Mouse (Mus musculus): Measurements from ENCODE around the gene Ghsr. TPM values are rescaled to one million over a fixed set of nuclear protein-coding genes. Genes with fewer than 3 reads are reported as not detected.

The Ghsr gene
- polyA plus RNA-seq, 1 experiment from 2014 or later, result 0.05 TPM

DNA sequence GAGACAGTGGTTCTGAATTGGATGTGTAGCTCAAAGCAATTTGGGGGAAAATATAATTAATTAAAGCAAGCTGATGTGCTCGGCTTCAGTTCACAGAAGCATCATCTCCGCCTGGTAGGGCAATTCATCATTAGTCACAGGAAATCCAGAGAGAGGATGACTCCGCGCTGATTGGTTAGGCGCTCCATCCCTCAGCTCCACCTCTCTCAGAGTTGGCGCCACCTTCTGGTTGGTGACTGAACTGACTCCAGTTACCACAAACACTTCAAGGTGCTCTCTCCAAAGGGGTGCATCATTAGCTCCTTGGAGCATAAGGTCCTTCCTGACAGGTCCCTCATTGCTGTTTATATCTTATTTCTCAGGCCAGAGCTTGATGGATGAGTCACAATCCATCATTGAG lies 25.6 kb upstream of the Ghsr start:
- H3K4me3 ChIP-seq (ENCODE audit: low read length), result no peak overlapping the region
- WGBS, result 52% methylated on average over 6 of the region's 6 CpGs
- H3K9ac ChIP-seq (ENCODE audit: low read depth, low read length), result no peak overlapping the region
- no peaks in the 10 kb centered on the region for H3K27me3 ChIP-seq (ENCODE audit: control insufficient read depth, insufficient read depth, low read length)
- no peaks in the 10 kb centered on the region for H3K9me3 ChIP-seq (ENCODE audit: control insufficient read depth, low read length)
- H3K4me1 ChIP-seq (ENCODE audit: control insufficient read depth, insufficient read depth, low read length), result no peaks in the 10 kb centered on the region
- H3K27ac ChIP-seq (ENCODE audit: low read depth, low read length), result no peak overlapping the region
- no peaks in the 10 kb centered on the region for H3K36me3 ChIP-seq (ENCODE audit: control insufficient read depth, insufficient read depth, low read length)
- ATAC-seq (ENCODE audit: low FRiP score, low TSS enrichment), result no peak
- no peak overlapping the region for H3K4me2 ChIP-seq (replicated peaks; ENCODE audit: low read depth, low read length)

DNA sequence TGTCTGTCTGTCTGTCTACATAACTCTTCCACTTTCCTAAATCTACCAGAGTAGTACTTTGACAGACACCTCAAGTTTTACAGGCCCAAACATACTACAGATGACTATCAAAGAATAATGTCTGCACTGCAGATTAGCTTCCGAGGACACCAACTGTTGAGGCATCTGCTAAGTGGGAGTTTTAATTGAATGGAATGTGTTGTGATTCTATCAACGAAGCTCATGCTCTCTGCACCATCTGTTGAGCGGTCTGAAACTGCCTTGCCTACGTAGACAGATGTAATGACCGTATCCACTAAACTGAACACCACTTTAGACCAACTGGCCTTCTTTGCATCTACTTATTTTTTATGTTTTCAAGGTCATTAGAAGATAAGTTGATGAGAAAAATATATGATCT lies 22.7 kb upstream of the Ghsr start:
- no peak for ATAC-seq (ENCODE audit: low FRiP score, low TSS enrichment)
- Histone ChIP-seq H3K9me3 (ENCODE audit: control insufficient read depth, low read length) (no peaks in the 10 kb centered on the region), H3K36me3 (ENCODE audit: control insufficient read depth, insufficient read depth, low read length) (no peaks in the 10 kb centered on the region), H3K27ac (ENCODE audit: low read depth, low read length) (no peak overlapping the region), H3K9ac (ENCODE audit: low read depth, low read length) (no peak overlapping the region), H3K4me2 (replicated peaks; ENCODE audit: low read depth, low read length) (no peak overlapping the region), H3K4me1 (ENCODE audit: control insufficient read depth, insufficient read depth, low read length) (no peaks in the 10 kb centered on the region), H3K27me3 (ENCODE audit: control insufficient read depth, insufficient read depth, low read length) (no peaks in the 10 kb centered on the region), H3K4me3 (ENCODE audit: low read length) (no peak overlapping the region)
- WGBS, result 74% methylated on average over 5 of the region's 5 CpGs

DNA sequence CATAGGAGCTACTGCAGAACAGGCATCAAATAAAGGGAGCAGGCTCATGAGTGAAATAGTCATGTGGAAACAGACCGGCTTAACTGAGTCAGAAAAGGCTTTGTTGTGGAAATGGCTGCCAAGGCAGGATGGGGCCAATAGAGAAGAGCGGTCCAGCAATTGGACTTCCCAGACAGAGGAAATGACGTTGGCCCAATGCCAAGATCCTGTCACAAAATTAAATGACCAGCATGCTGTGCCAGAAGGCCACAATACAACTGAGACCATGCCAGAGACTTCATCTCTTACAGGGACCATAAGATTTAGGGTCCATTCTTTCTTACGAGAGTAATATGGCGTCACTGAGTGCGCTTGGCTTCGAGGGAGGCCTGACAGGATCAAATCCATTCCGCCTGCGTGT lies 20.0 kb upstream of the Ghsr start:
- peak; percentile 60; the same call in 1 of the 2 replicates for ATAC-seq (ENCODE audit: low FRiP score, low TSS enrichment)
- no peak overlapping the region for H3K4me2 ChIP-seq (replicated peaks; ENCODE audit: low read depth, low read length)
- no peaks in the 10 kb centered on the region for H3K9me3 ChIP-seq (ENCODE audit: control insufficient read depth, low read length)
- no peak overlapping the region for H3K4me3 ChIP-seq (ENCODE audit: low read length)
- no peak overlapping the region for H3K9ac ChIP-seq (ENCODE audit: low read depth, low read length)
- no peaks in the 10 kb centered on the region for H3K36me3 ChIP-seq (ENCODE audit: control insufficient read depth, insufficient read depth, low read length)
- no peaks in the 10 kb centered on the region for H3K4me1 ChIP-seq (ENCODE audit: control insufficient read depth, insufficient read depth, low read length)
- no peak overlapping the region for H3K27ac ChIP-seq (ENCODE audit: low read depth, low read length)
- 52% methylated on average over 9 of the region's 9 CpGs for WGBS
- no peaks in the 10 kb centered on the region for H3K27me3 ChIP-seq (ENCODE audit: control insufficient read depth, insufficient read depth, low read length)

DNA sequence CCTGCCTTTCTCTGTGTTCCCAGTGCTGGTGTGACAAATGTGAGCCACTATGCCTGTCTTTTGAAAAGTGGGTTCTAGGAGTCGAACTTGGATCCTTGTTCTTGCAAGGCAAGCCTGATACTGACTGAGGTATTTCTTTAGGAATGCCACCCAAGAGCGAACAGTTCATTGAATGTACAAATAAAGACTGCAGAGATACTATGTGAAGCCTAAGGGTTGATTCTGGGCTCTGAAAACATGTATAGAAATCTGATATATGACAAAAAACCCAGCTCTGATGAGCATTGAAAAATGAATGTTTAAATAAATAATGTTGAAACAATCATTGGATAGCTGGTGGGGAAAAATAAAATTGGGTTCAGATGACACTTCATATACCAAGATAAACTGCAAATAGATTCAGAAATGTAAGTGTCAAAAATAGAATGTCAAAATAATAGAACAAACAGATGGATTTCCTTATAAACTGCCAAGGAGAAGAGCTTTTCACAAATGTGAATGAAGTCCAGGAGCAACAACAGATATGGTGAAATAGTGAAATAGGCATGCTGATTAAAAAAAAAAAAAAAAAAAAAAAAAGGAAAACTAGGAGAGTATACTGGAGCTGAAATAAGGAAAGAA lies 11.9 kb upstream of the Ghsr start:
- Histone ChIP-seq H3K4me2 (replicated peaks; ENCODE audit: low read depth, low read length) (no peak overlapping the region), H3K36me3 (ENCODE audit: control insufficient read depth, insufficient read depth, low read length) (no peaks in the 10 kb centered on the region), H3K27ac (ENCODE audit: low read depth, low read length) (no peak overlapping the region), H3K4me3 (ENCODE audit: low read length) (no peak overlapping the region), H3K9ac (ENCODE audit: low read depth, low read length) (no peak overlapping the region), H3K4me1 (ENCODE audit: control insufficient read depth, insufficient read depth, low read length) (no peaks in the 10 kb centered on the region), H3K9me3 (ENCODE audit: control insufficient read depth, low read length) (no peaks in the 10 kb centered on the region), H3K27me3 (ENCODE audit: control insufficient read depth, insufficient read depth, low read length) (no peaks in the 10 kb centered on the region)
- WGBS, result 87% methylated on average over 2 of the region's 2 CpGs
- no peak for ATAC-seq (ENCODE audit: low FRiP score, low TSS enrichment)

DNA sequence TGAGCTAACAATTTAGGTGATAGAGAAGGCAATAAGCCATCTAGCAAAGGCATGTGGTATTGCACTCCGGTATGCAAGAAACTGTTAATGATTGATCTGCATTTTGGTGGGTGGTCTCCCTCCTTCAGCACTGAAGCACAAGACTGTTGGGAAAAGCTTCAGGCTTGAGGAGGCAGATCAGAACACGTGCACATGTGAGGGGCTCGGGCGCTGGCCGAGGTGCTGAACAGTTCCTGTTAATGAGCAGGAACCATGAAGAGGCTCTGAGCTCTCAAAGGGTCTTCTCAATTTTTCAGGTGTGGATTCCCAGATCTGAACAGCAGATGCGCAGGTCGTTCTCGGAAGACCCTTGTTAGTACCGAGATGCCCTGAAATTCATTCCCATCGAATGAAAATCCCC lies 1.0 kb upstream of the Ghsr start:
- peaks cover 51% of the 10 kb centered on the region for H3K27me3 ChIP-seq (ENCODE audit: control insufficient read depth, insufficient read depth, low read length)
- H3K27ac ChIP-seq (ENCODE audit: low read depth, low read length), result no peak overlapping the region
- no peaks in the 10 kb centered on the region for H3K36me3 ChIP-seq (ENCODE audit: control insufficient read depth, insufficient read depth, low read length)
- H3K4me3 ChIP-seq (ENCODE audit: low read length), result no peak overlapping the region
- no peak overlapping the region for H3K4me2 ChIP-seq (replicated peaks; ENCODE audit: low read depth, low read length)
- H3K9ac ChIP-seq (ENCODE audit: low read depth, low read length), result no peak overlapping the region
- peak; percentile 69; the same call in 1 of the 2 replicates for ATAC-seq (ENCODE audit: low FRiP score, low TSS enrichment)
- no peaks in the 10 kb centered on the region for H3K9me3 ChIP-seq (ENCODE audit: control insufficient read depth, low read length)
- 1% methylated on average over 10 of the region's 10 CpGs for WGBS
- peaks cover 5% of the 10 kb centered on the region; the same call in 1 of the 2 replicates for H3K4me1 ChIP-seq (ENCODE audit: control insufficient read depth, insufficient read depth, low read length)

DNA sequence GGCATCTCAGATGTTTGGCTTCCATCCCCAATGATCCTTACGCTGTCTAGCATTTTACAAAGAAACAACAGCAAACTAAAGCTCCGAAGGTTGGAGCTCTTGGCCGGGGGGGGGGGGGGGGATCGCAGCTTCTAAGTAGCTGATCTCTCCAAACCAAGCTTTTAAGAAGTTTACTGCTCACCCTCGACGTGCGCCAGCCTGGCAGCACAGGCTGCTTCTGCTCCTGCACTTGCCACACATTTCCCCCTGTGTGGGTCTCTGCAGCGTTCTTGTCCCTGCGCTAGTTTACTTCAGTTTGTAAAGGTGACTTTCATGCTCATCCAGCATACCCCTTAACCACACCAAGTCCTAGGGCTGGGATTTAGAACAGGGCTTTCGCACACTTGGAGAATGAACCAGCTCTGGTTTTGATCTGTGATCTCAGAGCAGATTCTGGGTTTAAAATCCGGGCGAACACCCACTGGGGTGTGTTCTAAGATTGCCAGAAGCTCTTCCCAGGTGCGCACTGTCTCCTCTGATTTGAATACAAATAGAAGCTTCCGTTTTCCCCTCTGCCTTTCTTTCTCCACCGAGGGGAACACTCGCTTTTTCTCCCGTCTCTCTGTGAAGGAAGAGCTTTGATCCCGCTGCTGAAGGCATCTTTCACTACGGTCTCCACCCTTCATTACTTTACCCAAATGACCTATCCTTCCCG lies 422 bp upstream of the Ghsr start:
- H3K9ac ChIP-seq (ENCODE audit: low read depth, low read length), result no peak overlapping the region
- H3K4me1 ChIP-seq (ENCODE audit: control insufficient read depth, insufficient read depth, low read length), result peaks cover 5% of the 10 kb centered on the region; the same call in 1 of the 2 replicates
- no peak overlapping the region for H3K4me2 ChIP-seq (replicated peaks; ENCODE audit: low read depth, low read length)
- no peaks in the 10 kb centered on the region for H3K9me3 ChIP-seq (ENCODE audit: control insufficient read depth, low read length)
- ATAC-seq (ENCODE audit: low FRiP score, low TSS enrichment), result no peak
- H3K36me3 ChIP-seq (ENCODE audit: control insufficient read depth, insufficient read depth, low read length), result no peaks in the 10 kb centered on the region
- WGBS, result 4% methylated on average over 20 of the region's 20 CpGs
- peaks cover 51% of the 10 kb centered on the region for H3K27me3 ChIP-seq (ENCODE audit: control insufficient read depth, insufficient read depth, low read length)
- H3K4me3 ChIP-seq (ENCODE audit: low read length), result no peak overlapping the region
- H3K27ac ChIP-seq (ENCODE audit: low read depth, low read length), result no peak overlapping the region

DNA sequence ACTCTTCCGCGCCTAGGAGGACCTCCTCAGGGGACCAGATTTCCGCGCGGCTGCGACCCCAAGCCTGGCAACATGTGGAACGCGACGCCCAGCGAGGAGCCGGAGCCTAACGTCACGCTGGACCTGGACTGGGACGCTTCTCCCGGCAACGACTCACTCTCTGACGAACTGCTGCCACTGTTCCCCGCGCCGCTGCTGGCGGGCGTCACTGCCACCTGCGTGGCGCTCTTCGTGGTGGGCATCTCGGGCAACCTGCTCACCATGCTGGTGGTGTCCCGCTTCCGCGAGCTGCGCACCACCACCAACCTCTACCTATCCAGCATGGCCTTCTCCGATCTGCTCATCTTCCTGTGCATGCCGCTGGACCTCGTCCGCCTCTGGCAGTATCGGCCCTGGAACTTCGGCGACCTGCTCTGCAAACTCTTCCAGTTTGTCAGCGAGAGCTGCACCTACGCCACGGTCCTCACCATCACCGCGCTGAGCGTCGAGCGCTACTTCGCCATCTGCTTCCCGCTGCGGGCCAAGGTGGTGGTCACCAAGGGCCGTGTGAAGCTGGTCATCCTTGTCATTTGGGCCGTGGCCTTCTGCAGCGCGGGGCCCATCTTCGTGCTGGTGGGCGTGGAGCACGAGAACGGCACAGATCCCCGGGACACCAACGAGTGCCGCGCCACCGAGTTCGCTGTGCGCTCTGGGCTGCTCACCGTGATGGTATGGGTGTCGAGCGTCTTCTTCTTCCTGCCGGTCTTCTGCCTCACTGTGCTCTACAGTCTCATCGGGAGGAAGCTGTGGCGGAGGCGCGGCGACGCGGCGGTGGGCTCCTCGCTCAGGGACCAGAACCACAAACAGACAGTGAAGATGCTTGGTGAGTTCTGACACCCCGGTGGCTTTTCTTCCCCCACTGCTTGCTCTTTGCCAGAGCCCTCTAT lies 837 bp downstream of the Ghsr start:
- Histone ChIP-seq H3K27ac (ENCODE audit: low read depth, low read length) (no peak overlapping the region), H3K27me3 (ENCODE audit: control insufficient read depth, insufficient read depth, low read length) (peaks cover 51% of the 10 kb centered on the region), H3K9me3 (ENCODE audit: control insufficient read depth, low read length) (no peaks in the 10 kb centered on the region), H3K4me3 (ENCODE audit: low read length) (peak overlapping the region; percentile 27), H3K4me1 (ENCODE audit: control insufficient read depth, insufficient read depth, low read length) (peaks cover 5% of the 10 kb centered on the region; the same call in 1 of the 2 replicates), H3K9ac (ENCODE audit: low read depth, low read length) (no peak overlapping the region), H3K36me3 (ENCODE audit: control insufficient read depth, insufficient read depth, low read length) (no peaks in the 10 kb centered on the region), H3K4me2 (replicated peaks; ENCODE audit: low read depth, low read length) (peak overlapping the region; percentile 41)
- 2% methylated on average over 77 of the region's 77 CpGs for WGBS
- no peak for ATAC-seq (ENCODE audit: low FRiP score, low TSS enrichment)

DNA sequence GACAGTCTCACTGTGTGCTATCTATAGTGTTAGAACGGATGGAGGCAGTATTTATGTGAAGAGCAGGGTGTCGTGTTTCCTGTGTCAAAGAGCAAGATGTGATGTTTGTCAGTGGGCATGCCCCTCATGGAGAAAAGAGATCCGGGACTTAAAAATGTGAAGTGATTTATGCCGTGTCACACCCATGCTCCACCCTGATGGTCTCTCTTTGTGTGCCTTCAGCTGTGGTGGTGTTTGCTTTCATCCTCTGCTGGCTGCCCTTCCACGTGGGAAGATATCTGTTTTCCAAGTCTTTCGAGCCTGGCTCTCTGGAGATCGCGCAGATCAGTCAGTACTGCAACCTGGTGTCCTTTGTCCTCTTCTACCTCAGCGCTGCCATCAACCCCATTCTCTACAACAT lies 3.2 kb downstream of the Ghsr start:
- H3K27me3 ChIP-seq (ENCODE audit: control insufficient read depth, insufficient read depth, low read length), result peaks cover 51% of the 10 kb centered on the region
- 32% methylated on average over 9 of the region's 9 CpGs for WGBS
- peak; percentile 71; the same call in 1 of the 2 replicates for ATAC-seq (ENCODE audit: low FRiP score, low TSS enrichment)
- H3K9ac ChIP-seq (ENCODE audit: low read depth, low read length), result no peak overlapping the region
- no peak overlapping the region for H3K27ac ChIP-seq (ENCODE audit: low read depth, low read length)
- peaks cover 5% of the 10 kb centered on the region; the same call in 1 of the 2 replicates for H3K4me1 ChIP-seq (ENCODE audit: control insufficient read depth, insufficient read depth, low read length)
- H3K9me3 ChIP-seq (ENCODE audit: control insufficient read depth, low read length), result no peaks in the 10 kb centered on the region
- H3K4me3 ChIP-seq (ENCODE audit: low read length), result no peak overlapping the region
- no peaks in the 10 kb centered on the region for H3K36me3 ChIP-seq (ENCODE audit: control insufficient read depth, insufficient read depth, low read length)
- H3K4me2 ChIP-seq (replicated peaks; ENCODE audit: low read depth, low read length), result no peak overlapping the region
